Mouse (Mus musculus) C2C12 (cell line): ENCODE results near the gene Tchh.

Experiments used
- CTCF ChIP-seq: IDR thresholded peaks from one replicate; pipeline ENCODE4 v1.5.1; 2011; ENCODE audit not compliant: control insufficient read depth, insufficient read depth, insufficient read length
- MAX ChIP-seq: IDR thresholded peaks from one replicate; pipeline ENCODE4 v1.6.1; 2011; ENCODE audit warnings: mild to moderate bottlenecking, control low read depth
- USF1 ChIP-seq: IDR thresholded peaks from one replicate; pipeline ENCODE4 v1.6.1; 2011; ENCODE audit warnings: low read depth, mild to moderate bottlenecking, control low read depth, moderate library complexity

- no peak for TF ChIP-seq MAX
- TF ChIP-seq USF1: no peak
- TF ChIP-seq CTCF: no peak
Measured at GRCm38 (mm10) chr3:93497131-93497530, 55.0 kb downstream of the Tchh start.
